Mouse (Mus musculus) thymus, adult 18-20 months (tissue): Measurements from ENCODE around the gene Prpf19.

Experiments used
- DNase-seq, 2 experiments: peaks; one replicate each; pipeline ENCODE4 v3.0.0; 2022; ENCODE audit warnings: mixed read lengths in 2 of 2

The Prpf19 gene

GRCm38 (mm10) chr19:10896849-10897248, 1.8 kb downstream of the Prpf19 start:
- DNase-seq: no peak

- no peak for DNase-seq
Observed at GRCm38 (mm10) chr19:10897491-10897890, 2.5 kb downstream of the Prpf19 start.

- DNase-seq: no peak
Observed at GRCm38 (mm10) chr19:10900315-10900714, 5.3 kb downstream of the Prpf19 start.

- DNase-seq: no peak
Observed at GRCm38 (mm10) chr19:10901046-10901445, 6.0 kb downstream of the Prpf19 start.

- DNase-seq: no peak
Observed at GRCm38 (mm10) chr19:10904512-10904911, 9.5 kb downstream of the Prpf19 start.

GRCm38 (mm10) chr19:10904927-10905727, 10.1 kb downstream of the Prpf19 start:
- DNase-seq: no peak

GRCm38 (mm10) chr19:10905728-10906000, 10.6 kb downstream of the Prpf19 start:
- no peak for DNase-seq

GRCm38 (mm10) chr19:10907891-10908290, 12.9 kb downstream of the Prpf19 start:
- peak; percentile 16 to 20 for DNase-seq

DNA sequence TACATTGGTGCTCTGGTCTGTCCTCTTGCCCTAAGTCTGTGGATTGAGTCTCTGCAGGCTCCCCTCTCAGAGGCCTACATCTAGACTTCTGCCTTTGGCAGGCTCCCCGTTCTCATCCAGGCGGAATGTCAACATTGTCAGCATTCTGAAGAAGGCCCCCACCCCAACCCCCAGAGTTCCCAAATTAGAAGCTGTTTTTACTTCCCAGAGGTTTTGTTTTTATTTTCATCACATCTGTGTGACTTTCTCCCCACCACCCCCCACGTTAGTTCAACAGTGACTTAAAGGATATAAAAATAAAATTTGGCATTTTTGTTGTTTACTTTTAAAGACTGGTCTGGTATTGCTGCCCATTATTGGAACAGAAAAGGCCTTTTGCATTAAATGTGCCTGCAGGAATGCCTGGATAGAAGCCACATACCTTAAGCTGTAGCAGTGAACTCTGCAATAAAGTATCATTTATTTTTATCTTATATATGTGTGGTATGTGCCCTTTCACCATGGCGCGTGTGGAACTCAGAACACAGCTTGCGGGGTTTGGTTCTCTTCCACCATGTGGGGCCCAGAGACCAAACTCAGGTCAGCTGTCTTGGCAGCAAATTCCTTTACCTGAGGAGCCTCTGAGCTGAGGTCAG, 14.2 kb downstream of the Prpf19 start:
- DNase-seq: no peak

DNA sequence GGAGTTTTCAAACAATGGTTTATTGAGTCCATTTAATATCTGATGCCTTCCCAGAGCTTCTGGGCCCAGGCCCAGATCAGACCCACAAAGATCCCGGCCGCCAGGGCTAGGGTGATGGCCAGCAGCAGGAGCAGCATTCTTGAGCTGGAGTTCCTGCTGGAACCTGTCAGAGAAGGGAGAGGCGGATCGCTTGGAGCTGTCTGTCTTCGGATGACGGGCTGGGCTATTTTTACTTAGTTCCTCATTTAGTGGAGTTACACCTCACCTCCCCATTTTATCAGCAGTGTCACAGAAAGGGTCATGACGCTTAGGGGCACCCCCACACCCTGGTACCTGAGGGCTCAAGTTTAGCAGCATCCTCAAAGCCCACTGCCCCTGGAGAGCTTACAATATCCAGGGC, 19.3 kb downstream of the Prpf19 start:
- DNase-seq: no peak

- no peak for DNase-seq
Observed at GRCm38 (mm10) chr19:10914870-10915269, 19.8 kb downstream of the Prpf19 start.

GRCm38 (mm10) chr19:10916506-10916905, 21.5 kb downstream of the Prpf19 start:
- no peak for DNase-seq

GRCm38 (mm10) chr19:10918321-10918991, 23.4 kb downstream of the Prpf19 start:
- no peak for DNase-seq

DNA sequence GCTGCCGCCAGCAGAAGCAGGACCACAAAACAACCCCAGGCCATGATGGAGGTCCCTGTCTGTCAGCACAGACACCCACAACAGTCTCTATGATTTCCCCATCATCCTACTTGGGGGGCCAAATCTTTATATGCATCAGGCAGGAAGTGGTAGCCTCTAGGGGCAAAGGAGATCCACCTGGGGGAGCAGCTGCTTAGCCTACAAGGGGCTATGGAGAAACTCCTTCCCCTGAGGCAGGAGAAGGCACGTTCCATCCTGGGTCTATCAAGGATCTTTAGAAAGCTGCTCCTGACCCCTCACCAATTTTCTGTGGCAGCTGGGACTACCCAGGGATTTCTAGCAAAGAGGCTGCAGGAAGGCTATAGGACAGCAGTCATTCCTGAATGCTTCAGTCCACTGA, 25.5 kb downstream of the Prpf19 start, which contains the start of gene Zp1:
Gene Zp1, minus strand, starts transcription at position 101 of the 400 bp plus-strand sequence.
- no peak for DNase-seq

GRCm38 (mm10) chr19:10921058-10921457, 26.0 kb downstream of the Prpf19 start:
- no peak for DNase-seq

GRCm38 (mm10) chr19:10924220-10924619, 29.2 kb downstream of the Prpf19 start:
- DNase-seq: no peak

DNA sequence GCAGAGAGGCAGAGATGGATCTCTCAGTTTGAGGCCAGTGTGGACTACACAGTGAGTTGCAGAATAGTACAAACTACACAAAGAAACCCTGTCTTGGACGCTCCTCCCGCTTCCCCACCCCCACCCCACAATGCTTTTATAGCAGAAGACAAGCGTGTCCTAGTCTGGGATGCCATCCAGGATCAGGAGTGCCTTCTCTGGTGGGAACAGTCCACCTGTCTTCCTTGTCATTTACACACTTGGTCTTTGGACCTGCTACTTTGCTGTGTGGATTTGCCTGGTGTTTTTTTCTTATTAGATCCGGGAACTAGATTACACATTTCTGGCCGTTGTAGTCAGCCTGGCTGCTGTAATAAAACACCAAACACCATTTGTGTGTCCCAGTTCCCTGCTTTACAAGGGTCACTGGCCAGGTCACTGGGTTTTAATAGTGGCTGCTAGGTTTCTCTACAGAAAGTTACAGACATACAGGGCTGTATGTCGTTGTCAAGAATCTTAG, 31.1 kb downstream of the Prpf19 start:
- no peak for DNase-seq

- no peak for DNase-seq
Observed at GRCm38 (mm10) chr19:10926666-10927065, 31.6 kb downstream of the Prpf19 start.

GRCm38 (mm10) chr19:10930641-10931040, 35.6 kb downstream of the Prpf19 start:
- DNase-seq: no peak

DNA sequence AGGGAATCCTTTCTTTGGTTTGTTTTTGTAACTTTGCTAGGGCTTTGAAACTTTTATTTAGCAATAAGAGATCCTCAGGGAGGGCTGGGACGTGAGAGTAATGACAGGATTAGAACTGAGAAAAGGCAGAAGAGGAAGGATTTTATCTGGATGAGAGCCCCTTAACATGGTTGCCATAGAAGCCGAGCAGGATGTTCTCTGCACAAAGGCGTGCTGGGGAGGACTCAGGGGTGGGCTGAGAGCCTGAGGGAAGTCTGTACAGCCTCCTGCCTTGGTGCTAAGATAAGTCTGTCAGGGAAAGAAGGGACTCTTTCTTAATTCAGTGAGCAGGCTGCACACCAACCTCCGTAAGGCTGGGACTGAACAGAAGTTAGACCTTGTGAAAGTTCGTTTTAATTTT, 40.0 kb downstream of the Prpf19 start:
- DNase-seq: no peak

- DNase-seq: no peak
Observed at GRCm38 (mm10) chr19:10936077-10936476, 41.0 kb downstream of the Prpf19 start.

- DNase-seq: no peak
Observed at GRCm38 (mm10) chr19:10937110-10937563, 42.1 kb downstream of the Prpf19 start, which contains the start of gene Ptgdr2. Gene Ptgdr2 (plus strand): TSS chr19:10937160.

DNA sequence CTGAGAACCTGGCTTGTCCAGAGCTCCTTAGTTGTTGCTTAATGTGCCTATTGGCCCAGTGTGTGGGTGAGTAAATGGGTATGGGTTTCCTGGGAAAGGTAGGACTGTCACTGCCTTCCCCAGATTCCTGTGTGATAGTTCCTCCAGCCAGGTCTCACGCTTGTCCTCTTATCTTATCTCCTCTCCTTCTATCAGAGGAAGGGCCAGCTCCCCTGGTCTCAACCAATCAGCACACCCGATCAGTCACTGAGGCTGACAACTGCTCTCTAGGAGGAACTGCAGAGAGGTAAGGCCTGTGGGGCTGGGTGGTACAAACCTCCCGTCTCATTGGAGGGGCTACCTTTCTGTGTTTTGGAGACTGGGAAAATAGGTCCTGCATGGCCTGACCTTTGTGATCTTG, 43.7 kb downstream of the Prpf19 start:
- DNase-seq: no peak
